Comparison of ENCODE assay signal across 20 mouse cellular contexts in genomic region chr19:60870489-60870888, GRCm38 (mm10). TPM values are rescaled to one million over a fixed set of nuclear protein-coding genes. Genes with fewer than 3 reads are reported as not detected.
DNase-seq lines count a peak whose midpoint lies in the region; ATAC-seq and TF ChIP-seq lines count a peak whose summit lies in the region.
"Had no signal": no experiment of that assay in that cellular context is flagged by ENCODE, and none has a peak within 500 bp of the region (broad histone marks: within the 10 kb centered on the region; RNA-seq: fewer than 3 reads in every experiment).

No protein-coding gene starts in this region.

- no peak overlapping the region for H3K4me2 ChIP-seq in liver, postnatal 0 days (ENCODE audit: low read depth, low read length)
- H3K4me2 ChIP-seq: forebrain, embryonic 15.5 days; heart, embryonic 15.5 days; kidney, embryonic 15.5 days; lung, embryonic 15.5 days; stomach, embryonic 15.5 days had no signal

- intact Hi-C loops in left cerebral cortex, adult 2 months (cut with DNase I): no loop called here
- intact Hi-C loops in left cerebral cortex, postnatal 14 days (cut with DNase I): no loop called here

- no peak overlapping the region for H3K9ac ChIP-seq in liver, postnatal 0 days (replicated peaks)
- H3K9ac ChIP-seq: forebrain, embryonic 15.5 days; heart, embryonic 15.5 days; kidney, embryonic 15.5 days; lung, embryonic 15.5 days; stomach, embryonic 15.5 days had no signal

- TF ChIP-seq EP300 in liver, postnatal 0 days (IDR thresholded peaks at IDR 0.05; ENCODE audit: low read depth): no peak

- WGBS in liver, postnatal 0 days (ENCODE audit: insufficient replicate concordance): 72% methylated on average over 1 of the region's 1 CpGs
- 78% methylated on average over 1 of the region's 1 CpGs for WGBS in cerebellum, adult 2 months

- H3K4me3 ChIP-seq in left cerebral cortex, adult 2 months: no peak overlapping the region
- H3K4me3 ChIP-seq in E14TG2a.4 (replicated peaks; ENCODE audit: low read length): no peak overlapping the region
- H3K4me3 ChIP-seq in liver, postnatal 0 days (ENCODE audit: low read depth, low read length): no peak overlapping the region; the same call in 1 of the 2 replicates
- H3K4me3 ChIP-seq in cerebellum, adult 2 months (replicated peaks; ENCODE audit: insufficient read depth, low read depth, low read length): no peak overlapping the region
- H3K4me3 ChIP-seq: forebrain, embryonic 15.5 days; heart, embryonic 15.5 days; kidney, embryonic 15.5 days; lung, embryonic 15.5 days; megakaryocyte, embryonic 14.5 days; stomach, embryonic 15.5 days had no signal

- peak; percentile 35 for DNase-seq in CD4-positive, CD25-positive, alpha-beta regulatory T cell, adult 2 months (ENCODE audit: low read depth, low spot score)
- DNase-seq in left cerebral cortex, adult 2 months (ENCODE audit: extremely low spot score in 1 of 2, low spot score in 2 of 2): no peak
- no peak for DNase-seq in left cerebral cortex, postnatal 14 days (ENCODE audit: low spot score in 2 of 2)
- DNase-seq in liver, postnatal 0 days: no peak
- no peak for DNase-seq in cerebellum, adult 2 months
- DNase-seq: adrenal gland, adult 8-10 months; cerebellum, adult 11 months; cerebellum, postnatal 36 days; right cerebral cortex, adult 18-20 months had no signal

- H3K36me3 ChIP-seq in E14TG2a.4 (ENCODE audit: insufficient read depth, low read length): peaks cover 62% of the 10 kb centered on the region
- H3K36me3 ChIP-seq in liver, postnatal 0 days (replicated peaks; ENCODE audit: insufficient read depth, low read length): peaks cover 39% of the 10 kb centered on the region

- H3K27ac ChIP-seq in left cerebral cortex, adult 2 months: no peak overlapping the region
- H3K27ac ChIP-seq in liver, postnatal 0 days (ENCODE audit: low read depth): no peak overlapping the region
- no peak overlapping the region for H3K27ac ChIP-seq in cerebellum, adult 2 months (ENCODE audit: insufficient read depth, low read length)
- H3K27ac ChIP-seq: forebrain, embryonic 15.5 days; heart, embryonic 15.5 days; kidney, embryonic 15.5 days; lung, embryonic 15.5 days; stomach, embryonic 15.5 days had no signal

- peaks cover 16% of the 10 kb centered on the region for H3K4me1 ChIP-seq in E14TG2a.4 (replicated peaks; ENCODE audit: low read depth, low read length)
- H3K4me1 ChIP-seq in liver, postnatal 0 days (ENCODE audit: insufficient read depth): peaks cover 26% of the 10 kb centered on the region
- H3K4me1 ChIP-seq in cerebellum, adult 2 months (ENCODE audit: control insufficient read depth, insufficient read depth, low read length): no peaks in the 10 kb centered on the region

- no peak for TF ChIP-seq POLR2A in cerebellum, adult 2 months (IDR thresholded peaks at IDR 0.05; ENCODE audit: borderline replicate concordance, insufficient read depth, low read length)

- no peaks in the 10 kb centered on the region for H3K27me3 ChIP-seq in E14TG2a.4 (ENCODE audit: insufficient read depth, low read length)
- no peaks in the 10 kb centered on the region for H3K27me3 ChIP-seq in liver, postnatal 0 days (ENCODE audit: insufficient read depth, low read length)
- no peaks in the 10 kb centered on the region for H3K27me3 ChIP-seq in cerebellum, adult 2 months (ENCODE audit: control insufficient read depth, insufficient read depth, low read length)
- H3K27me3 ChIP-seq: forebrain, embryonic 15.5 days; heart, embryonic 15.5 days; kidney, embryonic 15.5 days; lung, embryonic 15.5 days; megakaryocyte, embryonic 14.5 days; stomach, embryonic 15.5 days had no signal

- no peak for ATAC-seq in CD4-positive, CD25-positive, alpha-beta regulatory T cell, adult 4 months
- no peak for ATAC-seq in liver, postnatal 0 days
- ATAC-seq in megakaryocyte, adult 5-6 weeks (ENCODE audit: poor library complexity, severe bottlenecking): no peak
- ATAC-seq: forebrain, embryonic 15.5 days; inflammation-experienced regulatory T-cells, adult 6 months; midbrain, embryonic 16.5 days had no signal

- H3K9me3 ChIP-seq in E14TG2a.4 (ENCODE audit: low read length): no peaks in the 10 kb centered on the region
- no peaks in the 10 kb centered on the region for H3K9me3 ChIP-seq in liver, postnatal 0 days (ENCODE audit: low read length)
- H3K9me3 ChIP-seq: forebrain, embryonic 15.5 days; heart, embryonic 15.5 days; kidney, embryonic 15.5 days; lung, embryonic 15.5 days; megakaryocyte, embryonic 14.5 days; stomach, embryonic 15.5 days had no signal

- peak; percentile 44 for TF ChIP-seq CTCF in left cerebral cortex, adult 2 months (IDR thresholded peaks at IDR 0.05)
- peak; percentile 9; the same call in 1 of the 2 replicates for TF ChIP-seq CTCF in E14TG2a.4 (conservative IDR thresholded peaks at IDR 0.05; ENCODE audit: low read length)
- peak; percentile 52 for TF ChIP-seq CTCF in liver, postnatal 0 days (IDR thresholded peaks at IDR 0.05; ENCODE audit: low read depth)
- TF ChIP-seq CTCF in cerebellum, adult 2 months (IDR thresholded peaks at IDR 0.05; ENCODE audit: borderline replicate concordance, insufficient read depth, low read depth, low read length): no peak

RNA-seq across cellular contexts. Expression of gene Prdx3, which starts 3.9 kb away (rescaled TPM):
- polyA plus RNA-seq in CD4-positive, CD25-positive, alpha-beta regulatory T cell, adult 4 months (2017; shearing (Covaris generic)): 100 to 1,000 TPM; 119 to 123 TPM
- total RNA-seq in left cerebral cortex, adult 2 months (2021): 10 to 100 TPM; 66.7 to 67.0 TPM
- total RNA-seq in left cerebral cortex, postnatal 14 days (2021): 10 to 100 TPM; 79.2 to 84.0 TPM
- polyA plus RNA-seq in liver, postnatal 0 days (2015; fragmentation: Nextera tagmentation; extraction: Ambion mirVana): 171 and 182 TPM in 2 replicates
- 77.9 and 78.0 TPM in 2 replicates for total RNA-seq in megakaryocyte, adult 5-6 weeks (2015)
- total RNA-seq in megakaryocyte, adult 5-6 weeks (2017): 67.6 and 75.0 TPM in 2 replicates
- 139 and 144 TPM in 2 replicates for polyA plus RNA-seq in cerebellum, adult 2 months (2012; rRNA removed)

RNA-seq across cellular contexts. Expression of gene Sfxn4, which starts 9.2 kb away (rescaled TPM):
- 1 to 10 TPM; 3.9 to 4.6 TPM for polyA plus RNA-seq in CD4-positive, CD25-positive, alpha-beta regulatory T cell, adult 4 months (2017; shearing (Covaris generic))
- total RNA-seq in left cerebral cortex, adult 2 months (2021): 10 to 100 TPM; 14.7 to 15.2 TPM
- total RNA-seq in left cerebral cortex, postnatal 14 days (2021): 10 to 100 TPM; 12.6 to 14.6 TPM
- polyA plus RNA-seq in liver, postnatal 0 days (2015; fragmentation: Nextera tagmentation; extraction: Ambion mirVana): 0.47 and 0.79 TPM in 2 replicates
- total RNA-seq in megakaryocyte, adult 5-6 weeks (2015): 0.80 and 1.3 TPM in 2 replicates
- 0.37 and 0.69 TPM in 2 replicates for total RNA-seq in megakaryocyte, adult 5-6 weeks (2017)
- 19.3 and 20.0 TPM in 2 replicates for polyA plus RNA-seq in cerebellum, adult 2 months (2012; rRNA removed)

RNA-seq across cellular contexts. Expression of gene Grk5, which starts 19.1 kb away (rescaled TPM):
- 1 to 10 TPM; 1.8 to 2.5 TPM for polyA plus RNA-seq in CD4-positive, CD25-positive, alpha-beta regulatory T cell, adult 4 months (2017; shearing (Covaris generic))
- total RNA-seq in left cerebral cortex, adult 2 months (2021): 10 to 100 TPM; 18.2 to 18.5 TPM
- total RNA-seq in left cerebral cortex, postnatal 14 days (2021): 10 to 100 TPM; 14.6 to 17.0 TPM
- polyA plus RNA-seq in liver, postnatal 0 days (2015; fragmentation: Nextera tagmentation; extraction: Ambion mirVana): 0.47 TPM in 2 replicates
- total RNA-seq in megakaryocyte, adult 5-6 weeks (2015): 25.9 and 27.6 TPM in 2 replicates
- total RNA-seq in megakaryocyte, adult 5-6 weeks (2017): 27.7 and 30.7 TPM in 2 replicates
- 9.6 and 11.0 TPM in 2 replicates for polyA plus RNA-seq in cerebellum, adult 2 months (2012; rRNA removed)

RNA-seq across cellular contexts. Expression of gene Fam45a, which starts 59.1 kb away (rescaled TPM):
- polyA plus RNA-seq in CD4-positive, CD25-positive, alpha-beta regulatory T cell, adult 4 months (2017; shearing (Covaris generic)): 10 to 100 TPM; 56.0 to 64.3 TPM
- total RNA-seq in left cerebral cortex, adult 2 months (2021): 10 to 100 TPM; 37.3 to 38.1 TPM
- 10 to 100 TPM; 34.6 to 42.1 TPM for total RNA-seq in left cerebral cortex, postnatal 14 days (2021)
- polyA plus RNA-seq in liver, postnatal 0 days (2015; fragmentation: Nextera tagmentation; extraction: Ambion mirVana): 17.3 and 18.9 TPM in 2 replicates
- total RNA-seq in megakaryocyte, adult 5-6 weeks (2015): 47.7 and 49.6 TPM in 2 replicates
- 28.8 and 31.3 TPM in 2 replicates for total RNA-seq in megakaryocyte, adult 5-6 weeks (2017)
- polyA plus RNA-seq in cerebellum, adult 2 months (2012; rRNA removed): 60.3 and 62.5 TPM in 2 replicates

Comparison
In these comparisons a context has a peak if more than half of its experiments do, and no peak if none do; other contexts are left out.
1. RNA of gene Sfxn4, which starts 9.2 kb away (total RNA-seq): 14.7 to 15.2 TPM in left cerebral cortex, adult 2 months and 12.6 to 14.6 TPM in left cerebral cortex, postnatal 14 days; 0.37 to 1.3 TPM in megakaryocyte, adult 5-6 weeks; every median in the first group is over 4 times any median in the second.